Mouse (Mus musculus) CH12.LX (cell line): ENCODE data around the gene Hes1. TPM values are rescaled to one million over a fixed set of nuclear protein-coding genes. Genes with fewer than 3 reads are reported as not detected.

ENCODE experiments used
- DNase-seq: peaks from one replicate; pipeline ENCODE4 v3.0.0-alpha.2; 2013; ENCODE audit errors: extremely low read depth
- H3K27ac ChIP-seq: 2 replicates; pipeline ENCODE4 v1.5.1; 2012; ENCODE audit warnings: low read depth, mild to moderate bottlenecking, control low read depth, moderate library complexity; ENCODE audit not compliant: insufficient read depth
- H3K27me3 ChIP-seq: replicated peaks from 2 replicates; pipeline ENCODE3; 2012; ENCODE audit warnings: inconsistent platforms
- H3K36me3 ChIP-seq, 2 experiments: replicated peaks in 1 of 2; 2 replicates each; pipeline versions ENCODE3 to v1.6.1; 2012; ENCODE audit warnings: inconsistent platforms in 1 of 2, low read length in 1 of 2, mild to moderate bottlenecking in 1 of 2, mixed read lengths in 1 of 2, moderate library complexity in 1 of 2; ENCODE audit not compliant: control insufficient read depth in 1 of 2, insufficient read depth in 1 of 2
- H3K4me1 ChIP-seq, 2 experiments: 2 replicates each; pipeline ENCODE4 v1.6.1; 2012; ENCODE audit warnings: inconsistent platforms in 1 of 2, moderate library complexity in 1 of 2; ENCODE audit not compliant: insufficient read depth in 2 of 2, control insufficient read depth in 1 of 2
- H3K4me2 ChIP-seq: 2 replicates; pipeline ENCODE4 v1.6.1; 2012; ENCODE audit warnings: low read depth, mild to moderate bottlenecking, control low read depth; ENCODE audit not compliant: poor library complexity, insufficient read depth, severe bottlenecking
- H3K4me3 ChIP-seq, 3 experiments: fragments of 150-350 bp in 1 of 3; sonication (generic) in 1 of 3; replicated peaks in 1 of 3; 2 replicates each; pipeline versions ENCODE3 to v1.5.1; 2011 to 2012; ENCODE audit warnings: low read depth in 2 of 3, low read length in 2 of 3, mild to moderate bottlenecking in 2 of 3, moderate library complexity in 2 of 3, control low read depth in 1 of 3, improper control_type of control experiment in 1 of 3, inconsistent platforms in 1 of 3, mixed read lengths in 1 of 3; ENCODE audit not compliant: poor library complexity in 1 of 3
- H3K79me2 ChIP-seq: replicated peaks from 2 replicates; pipeline ENCODE4 v1.6.1; 2012; ENCODE audit warnings: mild to moderate bottlenecking, moderate library complexity; ENCODE audit not compliant: control insufficient read depth, poor library complexity, insufficient read depth, severe bottlenecking; ENCODE audit errors: extremely low read depth
- H3K9ac ChIP-seq: 2 replicates; pipeline ENCODE4 v1.6.1; 2012; ENCODE audit warnings: low read depth, mild to moderate bottlenecking, control low read depth, moderate library complexity; ENCODE audit not compliant: insufficient read depth
- H3K9me3 ChIP-seq: replicated peaks from 2 replicates; pipeline ENCODE3; 2012; ENCODE audit warnings: low read length, inconsistent platforms, mixed read lengths
- BHLHE40 ChIP-seq: IDR thresholded peaks from 2 replicates; pipeline ENCODE4 v1.6.1; 2011; ENCODE audit warnings: mild to moderate bottlenecking, low read depth, low read length, improper control_type of control experiment
- CHD1 ChIP-seq: IDR thresholded peaks from 2 replicates; pipeline ENCODE4 v1.6.1; 2012; ENCODE audit warnings: low read depth, low read length, improper control_type of control experiment, inconsistent platforms
- CHD2 ChIP-seq: IDR thresholded peaks from 2 replicates; pipeline ENCODE4 v1.6.1; 2011; ENCODE audit warnings: low read length, improper control_type of control experiment
- CTCF ChIP-seq, 2 experiments: IDR thresholded peaks in 1 of 2; conservative IDR thresholded peaks in 1 of 2; 2 replicates each; pipeline ENCODE4 v1.5.1; 2011 to 2012; ENCODE audit warnings: low read depth in 2 of 2, low read length in 2 of 2, improper control_type of control experiment in 1 of 2, inconsistent platforms in 1 of 2, mild to moderate bottlenecking in 1 of 2, moderate library complexity in 1 of 2
- E2F4 ChIP-seq: IDR thresholded peaks from 2 replicates; pipeline ENCODE4 v1.6.1; 2011; ENCODE audit warnings: low read depth, low read length, improper control_type of control experiment; ENCODE audit not compliant: insufficient replicate concordance
- EP300 ChIP-seq: IDR thresholded peaks from 2 replicates; pipeline ENCODE4 v1.6.1; 2011; ENCODE audit warnings: low read length, improper control_type of control experiment
- ETS1 ChIP-seq: conservative IDR thresholded peaks from 2 replicates; pipeline ENCODE4 v1.6.1; 2012; ENCODE audit warnings: low read depth, mild to moderate bottlenecking, inconsistent platforms, low read length, improper control_type of control experiment, moderate library complexity
- GABPA ChIP-seq: IDR thresholded peaks from 2 replicates; pipeline ENCODE4 v1.6.1; 2012; ENCODE audit warnings: low read depth, low read length, improper control_type of control experiment, inconsistent platforms; ENCODE audit not compliant: insufficient replicate concordance
- HCFC1 ChIP-seq: IDR thresholded peaks from 2 replicates; pipeline ENCODE4 v1.6.1; 2012; ENCODE audit warnings: low read depth, mild to moderate bottlenecking, inconsistent platforms, low read length, improper control_type of control experiment
- IRF4 ChIP-seq: IDR thresholded peaks from 2 replicates; pipeline ENCODE4 v1.6.1; 2014; ENCODE audit warnings: low read depth, mild to moderate bottlenecking, inconsistent platforms, low read length, improper control_type of control experiment
- JUN ChIP-seq: IDR thresholded peaks from 2 replicates; pipeline ENCODE4 v1.6.1; 2011; ENCODE audit warnings: low read depth, mild to moderate bottlenecking, low read length, improper control_type of control experiment, moderate library complexity; ENCODE audit not compliant: insufficient read depth
- JUND ChIP-seq: conservative IDR thresholded peaks from 2 replicates; pipeline ENCODE4 v1.6.1; 2011; ENCODE audit warnings: low read depth, low read length, improper control_type of control experiment
- KAT2A ChIP-seq: IDR thresholded peaks from 2 replicates; pipeline ENCODE4 v1.6.1; 2012; ENCODE audit warnings: low read length, improper control_type of control experiment, inconsistent platforms; ENCODE audit not compliant: insufficient replicate concordance
- MEF2A ChIP-seq: IDR thresholded peaks from 2 replicates; pipeline ENCODE4 v1.6.1; 2014; ENCODE audit warnings: low read depth, mild to moderate bottlenecking, inconsistent platforms, low read length, improper control_type of control experiment, borderline replicate concordance
- MXI1 ChIP-seq: IDR thresholded peaks from 2 replicates; pipeline ENCODE4 v1.6.1; 2011; ENCODE audit warnings: mild to moderate bottlenecking, low read depth, low read length, improper control_type of control experiment
- NELFE ChIP-seq: IDR thresholded peaks from 2 replicates; pipeline ENCODE4 v1.6.1; 2011; ENCODE audit warnings: low read depth, low read length, improper control_type of control experiment
- NRF1 ChIP-seq: IDR thresholded peaks from 2 replicates; pipeline ENCODE4 v1.6.1; 2014; ENCODE audit warnings: low read depth, mild to moderate bottlenecking, inconsistent platforms, low read length, improper control_type of control experiment, moderate library complexity
- POLR2A ChIP-seq: IDR thresholded peaks from 2 replicates; pipeline ENCODE4 v1.6.1; 2011; ENCODE audit warnings: low read depth, mild to moderate bottlenecking, improper control_type of control experiment, low read length
- RCOR1 ChIP-seq: conservative IDR thresholded peaks from 2 replicates; pipeline ENCODE4 v1.6.1; 2012; ENCODE audit warnings: low read depth, mild to moderate bottlenecking, inconsistent platforms, low read length, improper control_type of control experiment
- SIN3A ChIP-seq: IDR thresholded peaks from 2 replicates; pipeline ENCODE4 v1.6.1; 2012; ENCODE audit warnings: low read length, improper control_type of control experiment, inconsistent platforms
- SMC3 ChIP-seq: IDR thresholded peaks from 2 replicates; pipeline ENCODE4 v1.6.1; 2011; ENCODE audit warnings: low read depth, low read length, improper control_type of control experiment
- TBP ChIP-seq: conservative IDR thresholded peaks from 2 replicates; pipeline ENCODE4 v1.6.1; 2011; ENCODE audit warnings: low read depth, low read length, improper control_type of control experiment
- TCF12 ChIP-seq: IDR thresholded peaks from 2 replicates; pipeline ENCODE4 v1.6.1; 2014; ENCODE audit warnings: low read depth, mild to moderate bottlenecking, inconsistent platforms, low read length, improper control_type of control experiment
- UBTF ChIP-seq: IDR thresholded peaks from 2 replicates; pipeline ENCODE4 v1.6.1; 2012; ENCODE audit warnings: low read depth, mild to moderate bottlenecking, inconsistent platforms, low read length, improper control_type of control experiment, moderate library complexity
- USF1 ChIP-seq: IDR thresholded peaks from 2 replicates; pipeline ENCODE4 v1.6.1; 2014; ENCODE audit warnings: low read depth, mild to moderate bottlenecking, inconsistent platforms, low read length, improper control_type of control experiment
- ZNF384 ChIP-seq: IDR thresholded peaks from 2 replicates; pipeline ENCODE4 v1.6.1; 2012; ENCODE audit warnings: low read depth, low read length, improper control_type of control experiment, inconsistent platforms
- dilution Hi-C: fragments of 300-500 bp; cut with MboI; formaldehyde crosslinking; loops from 2 replicates; pipeline ENCODE4 v1.14.3; 2020; ENCODE audit warnings: low sequenced_read_pairs; ENCODE audit not compliant: extremely low pct_unique_long_range_greater_than_20kb, extremely low pct_ligation_motif_present
- in situ Hi-C: fragments of 300-500 bp; cut with MboI; formaldehyde crosslinking; loops from 3 replicates; pipeline ENCODE4 v1.14.3; 2019; ENCODE audit warnings: low sequenced_read_pairs, low pct_ligation_motif_present, low pct_unique_long_range_greater_than_20kb, mixed read lengths
- polyA plus RNA-seq: library from polyadenylated mRNA; unstranded; fragments of >175 nt; gene quantifications from 2 replicates; pipeline ENCODE4 v1.2.1, GENCODE M21; 2012; ENCODE audit warnings: low read depth; ENCODE audit not compliant: insufficient read length
- total RNA-seq, 2 experiments: library from RNA; depleted of rRNA; stranded (reverse); fragments of 300-350 nt in 1 of 2; fragments of >200 nt in 1 of 2; gene quantifications; 2 replicates each; pipeline ENCODE4 v1.2.3; 2012 to 2014

Hes1 gene
- total and polyA plus RNA-seq, 3 experiments, result 1.4 to 3.6 (median 1.6) TPM

DNA sequence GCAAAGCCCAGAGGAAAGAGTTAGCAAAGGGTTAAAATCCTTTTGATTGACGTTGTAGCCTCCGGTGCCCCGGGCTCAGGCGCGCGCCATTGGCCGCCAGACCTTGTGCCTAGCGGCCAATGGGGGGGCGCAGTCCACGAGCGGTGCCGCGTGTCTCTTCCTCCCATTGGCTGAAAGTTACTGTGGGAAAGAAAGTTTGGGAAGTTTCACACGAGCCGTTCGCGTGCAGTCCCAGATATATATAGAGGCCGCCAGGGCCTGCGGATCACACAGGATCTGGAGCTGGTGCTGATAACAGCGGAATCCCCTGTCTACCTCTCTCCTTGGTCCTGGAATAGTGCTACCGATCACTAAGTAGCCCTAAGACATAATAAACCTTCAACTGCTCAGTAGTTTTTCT lies 893 bp downstream of the Hes1 start (continued):
- TF ChIP-seq GABPA (no peak), NRF1 (no peak), TBP (peak; percentile 77; the same call in 1 of the 2 replicates), POLR2A (peak; percentile 74), USF1 (no peak), E2F4 (no peak)

GRCm38 (mm10) chr16:30065537-30066183 lies 1.5 kb downstream of the Hes1 start:
- dilution Hi-C loops (no loop called here), in situ Hi-C loops (loop anchor here (5.0 to 10.0 kb wide), 4 partner anchors 38 to 338 kb away; no protein-coding TSS in a partner anchor)
- Histone ChIP-seq H3K36me3 (no peaks in the 10 kb centered on the region), H3K9ac (peak overlapping the region; percentile 38), H3K27me3 (peaks cover 83% of the 10 kb centered on the region), H3K4me2 (peak overlapping the region; percentile 96), H3K4me3 (peak overlapping the region; percentile 27 to 69 (median 40)), H3K27ac (0 out of 2 replicates have a peak overlapping the region, but pooled peaks have one; percentile 64), H3K4me1 (peaks cover 3 to 65% of the 10 kb centered on the region in 2 experiments; a peak in 3 of 4 replicates), H3K9me3 (no peaks in the 10 kb centered on the region), H3K79me2 (no peaks in the 10 kb centered on the region)
- TF ChIP-seq SIN3A (peak; percentile 65), JUND (peak; percentile 29; the same call in 1 of the 2 replicates), MXI1 (peak; percentile 70; the same call in 1 of the 2 replicates), NELFE (no peak), ZNF384 (0 out of 2 replicates have a peak, but pooled peaks have one; percentile 27), UBTF (peak; percentile 66; the same call in 1 of the 2 replicates), ETS1 (no peak), SMC3 (no peak)
- DNase-seq, result peak; percentile 25

DNA sequence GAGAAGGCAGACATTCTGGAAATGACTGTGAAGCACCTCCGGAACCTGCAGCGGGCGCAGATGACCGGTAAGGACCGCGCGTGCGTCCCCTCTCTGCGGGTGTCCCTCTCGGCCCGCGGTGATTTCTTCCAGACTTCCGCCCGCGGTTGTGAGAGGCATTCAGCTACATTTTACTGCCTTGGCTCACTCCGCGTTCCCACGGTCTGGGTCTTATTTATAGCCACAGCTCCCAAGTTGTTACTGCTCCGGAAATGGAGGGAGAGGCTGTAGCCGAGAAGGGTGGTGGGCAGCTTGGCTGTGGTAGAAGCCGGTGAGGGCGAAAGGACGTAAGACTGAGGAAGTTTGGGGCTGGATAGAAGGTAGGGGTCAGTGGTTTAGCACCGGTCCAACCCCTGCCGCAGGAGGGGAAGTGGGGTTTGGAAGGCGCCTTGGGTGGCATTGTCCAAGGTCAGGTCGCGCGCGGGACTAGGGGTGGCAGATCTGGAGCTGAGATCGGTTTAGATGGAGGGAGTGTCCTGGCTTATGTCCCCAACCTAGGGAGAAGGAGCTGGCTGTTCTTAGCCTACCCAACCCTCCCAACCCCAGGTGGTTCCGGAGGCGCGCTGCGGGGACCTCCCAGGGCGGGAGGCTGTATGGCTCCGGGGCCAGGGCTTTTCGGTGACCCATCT lies 2.1 kb downstream of the Hes1 start:
- TF ChIP-seq CHD1 (peak; percentile 85; the same call in 1 of the 2 replicates), KAT2A (no peak), BHLHE40 (peak; percentile 76), EP300 (0 out of 2 replicates have a peak, but pooled peaks have one; percentile 43), CHD2 (no peak), SMC3 (no peak; the same call in 1 of the 2 replicates), CTCF (conservative IDR thresholded peaks at IDR 0.05 in 1 of 2, IDR thresholded peaks at IDR 0.05 in 1 of 2; ENCODE audit: low read depth in 2 of 2, low read length in 2 of 2) (no peak), TCF12 (no peak), UBTF (peak; percentile 16; the same call in 1 of the 2 replicates), NRF1 (peak; percentile 63), POLR2A (no peak), HCFC1 (no peak), RCOR1 (no peak), JUN (no peak), ZNF384 (no peak), MEF2A (0 out of 2 replicates have a peak, but pooled peaks have one; percentile 8), IRF4 (peak; percentile 54; the same call in 1 of the 2 replicates)
- Histone ChIP-seq H3K9me3 (no peaks in the 10 kb centered on the region), H3K4me2 (peak overlapping the region; percentile 96), H3K79me2 (no peaks in the 10 kb centered on the region), H3K27ac (peak overlapping the region; percentile 64), H3K4me1 (peaks cover 3 to 66% of the 10 kb centered on the region in 2 experiments; a peak in 3 of 4 replicates), H3K27me3 (peaks cover 82% of the 10 kb centered on the region), H3K36me3 (no peaks in the 10 kb centered on the region), H3K9ac (peak overlapping the region; percentile 38), H3K4me3 (peak overlapping the region; percentile 7 to 69 (median 40))
- dilution Hi-C loops, result no loop called here
- in situ Hi-C loops, result loop anchor here (5.0 to 10.0 kb wide), 4 partner anchors 39 to 339 kb away; no protein-coding TSS in a partner anchor
- DNase-seq, result peak; percentile 24
